Mouse (Mus musculus): ENCODE data around the gene Csf2rb. TPM values are rescaled to one million over a fixed set of nuclear protein-coding genes. Genes with fewer than 3 reads are reported as not detected.

The Csf2rb gene
- total and polyA plus RNA-seq, 3 experiments: 145 to 219 (median 178) TPM

DNA sequence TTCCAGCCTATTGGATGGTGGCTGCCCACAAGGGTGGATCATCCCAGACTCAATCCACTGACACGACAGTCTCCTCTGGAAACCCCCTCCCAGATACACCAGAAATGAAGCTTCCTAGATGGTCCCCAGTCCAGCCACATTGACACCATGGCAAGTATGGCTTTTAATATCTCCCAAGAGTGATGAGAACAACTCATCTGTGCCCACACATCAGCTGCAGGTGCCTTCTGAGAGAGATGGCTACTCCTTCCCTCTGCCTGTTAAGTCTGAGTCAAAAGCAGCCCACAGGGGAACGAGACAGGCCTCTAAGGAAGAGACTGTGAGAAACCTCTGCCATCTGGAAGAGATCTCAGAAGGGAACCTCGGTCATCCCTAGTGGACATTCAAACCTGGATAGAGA is 42.3 kb downstream of the Csf2rb start:
- ATAC-seq (ENCODE audit: extremely low read depth, insufficient number of reproducible peaks, low FRiP score, poor library complexity, severe bottlenecking): no peak
- Histone ChIP-seq H3K4me3 (ENCODE audit: low read depth, low read length) (no peak overlapping the region), H3K36me3 (replicated peaks) (no peaks in the 10 kb centered on the region), H3K9me3 (replicated peaks) (peaks cover 2% of the 10 kb centered on the region; the same call in 1 of the 2 replicates), H3K4me1 (ENCODE audit: insufficient read depth, low read depth, low read length) (peaks cover 14% of the 10 kb centered on the region), H3K27me3 (ENCODE audit: insufficient read depth, low read length) (peaks cover 52% of the 10 kb centered on the region)
- no peak for DNase-seq (ENCODE audit: low spot score)
- no peak for TF ChIP-seq GATA2 (IDR thresholded peaks at IDR 0.05; ENCODE audit: borderline replicate concordance, low read depth, low read length)
- no peak for TF ChIP-seq CTCF (IDR thresholded peaks at IDR 0.05; ENCODE audit: low read depth, low read length)
- TF ChIP-seq TAL1 (conservative IDR thresholded peaks at IDR 0.05; ENCODE audit: low read depth, low read length): no peak
- no peak for TF ChIP-seq GATA1 (IDR thresholded peaks at IDR 0.05; ENCODE audit: borderline replicate concordance, low read length)
- TF ChIP-seq POLR2AphosphoS5 (IDR thresholded peaks at IDR 0.05; ENCODE audit: insufficient replicate concordance, low read depth, low read length): no peak

DNA sequence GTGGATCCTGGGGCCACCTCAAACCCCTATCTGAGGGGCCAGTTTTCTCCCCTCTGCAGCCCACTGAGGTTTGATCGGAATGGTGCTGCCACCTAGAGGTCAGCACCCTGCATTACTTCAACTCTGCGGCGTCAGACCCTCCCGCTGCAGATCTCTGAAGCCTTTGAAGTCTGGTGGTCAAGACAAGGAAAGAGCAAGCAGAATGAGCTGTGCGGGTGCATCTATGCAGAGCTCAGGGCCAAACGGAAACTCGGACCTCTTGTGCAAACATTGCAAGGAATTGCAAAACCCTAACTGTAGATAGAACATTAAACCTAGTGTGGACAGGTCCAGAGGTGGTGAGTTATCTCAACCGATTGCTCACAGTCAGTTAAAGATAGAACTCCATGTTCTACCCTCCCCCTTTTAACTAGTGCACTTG is 43.4 kb downstream of the Csf2rb start:
- ATAC-seq (ENCODE audit: extremely low read depth, insufficient number of reproducible peaks, low FRiP score, poor library complexity, severe bottlenecking): no peak
- TF ChIP-seq CTCF (IDR thresholded peaks at IDR 0.05; ENCODE audit: low read depth, low read length): peak; percentile 62; the same call in 1 of the 2 replicates
- TF ChIP-seq GATA2 (IDR thresholded peaks at IDR 0.05; ENCODE audit: borderline replicate concordance, low read depth, low read length): no peak
- Histone ChIP-seq H3K4me3 (ENCODE audit: low read depth, low read length) (no peak overlapping the region), H3K9me3 (replicated peaks) (peaks cover 2% of the 10 kb centered on the region; the same call in 1 of the 2 replicates), H3K36me3 (replicated peaks) (no peaks in the 10 kb centered on the region), H3K4me1 (ENCODE audit: insufficient read depth, low read depth, low read length) (peaks cover 10% of the 10 kb centered on the region), H3K27me3 (ENCODE audit: insufficient read depth, low read length) (peaks cover 48% of the 10 kb centered on the region)
- peak; percentile 29 for DNase-seq (ENCODE audit: low spot score)

DNA sequence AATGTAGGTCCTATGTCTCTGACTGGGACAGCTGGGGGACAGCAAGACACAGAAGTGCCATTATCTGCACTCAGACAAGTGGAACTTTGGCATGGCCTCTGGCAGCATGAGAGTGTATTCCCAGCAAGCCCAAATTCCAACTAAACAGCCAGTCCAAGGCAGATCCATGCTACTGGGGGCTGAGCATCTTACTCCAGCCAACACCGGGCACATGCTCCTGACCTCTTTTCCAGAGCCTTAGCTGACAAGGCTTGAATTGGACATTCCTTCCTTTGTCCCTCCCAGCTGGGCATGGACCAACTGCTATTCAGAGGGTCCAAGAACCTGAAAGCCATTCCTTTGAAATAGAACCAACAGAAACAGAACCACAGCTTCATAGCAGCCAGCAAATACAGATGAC is 44.1 kb downstream of the Csf2rb start:
- Histone ChIP-seq H3K4me3 (ENCODE audit: low read depth, low read length) (no peak overlapping the region), H3K36me3 (replicated peaks) (no peaks in the 10 kb centered on the region), H3K4me1 (ENCODE audit: insufficient read depth, low read depth, low read length) (peaks cover 10% of the 10 kb centered on the region), H3K27me3 (ENCODE audit: insufficient read depth, low read length) (peaks cover 50% of the 10 kb centered on the region), H3K9me3 (replicated peaks) (peaks cover 2% of the 10 kb centered on the region; the same call in 1 of the 2 replicates)
- no peak for ATAC-seq (ENCODE audit: extremely low read depth, insufficient number of reproducible peaks, low FRiP score, poor library complexity, severe bottlenecking)
- TF ChIP-seq CTCF (IDR thresholded peaks at IDR 0.05; ENCODE audit: low read depth, low read length) (no peak), GATA2 (IDR thresholded peaks at IDR 0.05; ENCODE audit: borderline replicate concordance, low read depth, low read length) (no peak), GATA1 (IDR thresholded peaks at IDR 0.05; ENCODE audit: borderline replicate concordance, low read length) (no peak), POLR2AphosphoS5 (IDR thresholded peaks at IDR 0.05; ENCODE audit: insufficient replicate concordance, low read depth, low read length) (no peak), TAL1 (conservative IDR thresholded peaks at IDR 0.05; ENCODE audit: low read depth, low read length) (no peak)
- no peak for DNase-seq (ENCODE audit: low spot score)

DNA sequence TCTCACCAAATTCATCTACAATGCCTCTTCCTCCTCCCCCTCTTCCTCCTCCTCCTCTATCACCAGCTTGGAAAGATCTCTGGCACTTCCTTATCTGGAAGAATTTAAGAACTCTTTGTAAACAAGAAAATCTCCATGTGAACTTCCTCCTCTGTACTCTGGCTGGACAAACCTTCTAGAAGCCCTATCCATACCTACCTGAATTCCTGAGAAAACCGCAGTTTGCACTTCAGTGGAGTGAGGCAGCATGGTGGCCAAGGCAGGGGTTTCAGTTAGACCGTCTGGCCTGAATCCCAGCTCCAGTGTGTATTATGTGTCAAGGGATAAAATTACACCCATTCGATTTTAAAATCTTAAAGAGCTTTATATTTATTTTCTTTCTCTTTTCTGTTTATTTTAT is 47.2 kb downstream of the Csf2rb start:
- no peak for TF ChIP-seq TAL1 (conservative IDR thresholded peaks at IDR 0.05; ENCODE audit: low read depth, low read length)
- TF ChIP-seq POLR2AphosphoS5 (IDR thresholded peaks at IDR 0.05; ENCODE audit: insufficient replicate concordance, low read depth, low read length): no peak
- TF ChIP-seq CTCF (IDR thresholded peaks at IDR 0.05; ENCODE audit: low read depth, low read length): no peak
- TF ChIP-seq GATA1 (IDR thresholded peaks at IDR 0.05; ENCODE audit: borderline replicate concordance, low read length): no peak
- TF ChIP-seq GATA2 (IDR thresholded peaks at IDR 0.05; ENCODE audit: borderline replicate concordance, low read depth, low read length): no peak
- ATAC-seq (ENCODE audit: extremely low read depth, insufficient number of reproducible peaks, low FRiP score, poor library complexity, severe bottlenecking) (no peak), DNase-seq (ENCODE audit: low spot score) (no peak)
- Histone ChIP-seq H3K27me3 (ENCODE audit: insufficient read depth, low read length) (peaks cover 56% of the 10 kb centered on the region), H3K4me1 (ENCODE audit: insufficient read depth, low read depth, low read length) (peaks cover 3% of the 10 kb centered on the region; the same call in 1 of the 2 replicates), H3K9me3 (replicated peaks) (peaks cover 2% of the 10 kb centered on the region; the same call in 1 of the 2 replicates), H3K4me3 (ENCODE audit: low read depth, low read length) (no peak overlapping the region), H3K36me3 (replicated peaks) (no peaks in the 10 kb centered on the region)

DNA sequence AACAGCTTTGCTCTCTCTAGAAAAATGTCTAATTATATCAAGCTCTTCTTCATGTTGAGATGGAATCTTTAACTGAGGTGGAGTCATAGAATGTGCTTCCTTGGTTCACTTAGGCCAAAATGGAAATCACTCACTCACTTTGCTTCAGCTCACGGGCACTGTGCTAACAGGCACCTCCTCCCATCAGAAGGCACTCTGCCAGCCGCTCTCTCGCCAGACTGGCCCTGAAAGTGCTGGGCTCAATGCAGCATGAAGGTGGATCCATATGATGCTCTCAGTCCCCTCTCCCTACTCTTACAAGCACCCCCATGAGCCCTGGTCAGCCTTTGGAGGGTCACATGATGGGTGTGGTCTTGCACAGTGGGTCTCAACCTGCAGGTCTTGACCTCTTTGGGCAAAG is 48.7 kb downstream of the Csf2rb start:
- peaks cover 68% of the 10 kb centered on the region for H3K27me3 ChIP-seq (ENCODE audit: insufficient read depth, low read length)
- no peak for ATAC-seq (ENCODE audit: extremely low read depth, insufficient number of reproducible peaks, low FRiP score, poor library complexity, severe bottlenecking)
- H3K36me3 ChIP-seq (replicated peaks): no peaks in the 10 kb centered on the region
- TF ChIP-seq GATA1 (IDR thresholded peaks at IDR 0.05; ENCODE audit: borderline replicate concordance, low read length) (no peak), GATA2 (IDR thresholded peaks at IDR 0.05; ENCODE audit: borderline replicate concordance, low read depth, low read length) (no peak), TAL1 (conservative IDR thresholded peaks at IDR 0.05; ENCODE audit: low read depth, low read length) (no peak), CTCF (IDR thresholded peaks at IDR 0.05; ENCODE audit: low read depth, low read length) (no peak), POLR2AphosphoS5 (IDR thresholded peaks at IDR 0.05; ENCODE audit: insufficient replicate concordance, low read depth, low read length) (no peak)
- no peaks in the 10 kb centered on the region for H3K4me1 ChIP-seq (ENCODE audit: insufficient read depth, low read depth, low read length)
- H3K9me3 ChIP-seq (replicated peaks): peaks cover 2% of the 10 kb centered on the region; the same call in 1 of the 2 replicates
- no peak for DNase-seq (ENCODE audit: low spot score)
- H3K4me3 ChIP-seq (ENCODE audit: low read depth, low read length): no peak overlapping the region

DNA sequence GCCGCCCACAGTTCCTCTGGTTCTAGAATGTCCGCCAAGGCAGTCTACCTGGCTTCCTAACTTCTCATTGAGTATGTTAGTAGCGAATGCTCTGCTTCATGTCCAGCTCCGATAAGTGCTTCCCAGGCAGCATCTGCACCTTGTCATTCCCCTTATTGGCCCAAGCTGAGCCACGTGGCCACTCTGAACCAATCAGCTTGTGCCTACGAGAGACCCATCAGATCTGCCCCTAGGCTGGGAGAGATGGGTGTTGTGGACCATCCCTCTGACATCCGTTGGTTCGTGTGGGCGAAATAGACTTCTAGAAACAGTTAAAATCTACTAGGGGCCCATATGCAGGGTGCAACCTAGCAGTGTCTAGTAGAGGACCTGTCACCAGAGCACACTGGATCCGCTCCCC is 52.3 kb downstream of the Csf2rb start:
- no peak for TF ChIP-seq GATA2 (IDR thresholded peaks at IDR 0.05; ENCODE audit: borderline replicate concordance, low read depth, low read length)
- no peaks in the 10 kb centered on the region for H3K4me1 ChIP-seq (ENCODE audit: insufficient read depth, low read depth, low read length)
- H3K4me3 ChIP-seq (ENCODE audit: low read depth, low read length): no peak overlapping the region
- H3K36me3 ChIP-seq (replicated peaks): no peaks in the 10 kb centered on the region
- peaks cover 53% of the 10 kb centered on the region for H3K27me3 ChIP-seq (ENCODE audit: insufficient read depth, low read length)
- H3K9me3 ChIP-seq (replicated peaks): no peaks in the 10 kb centered on the region
- ATAC-seq (ENCODE audit: extremely low read depth, insufficient number of reproducible peaks, low FRiP score, poor library complexity, severe bottlenecking) (no peak), DNase-seq (ENCODE audit: low spot score) (no peak)

DNA sequence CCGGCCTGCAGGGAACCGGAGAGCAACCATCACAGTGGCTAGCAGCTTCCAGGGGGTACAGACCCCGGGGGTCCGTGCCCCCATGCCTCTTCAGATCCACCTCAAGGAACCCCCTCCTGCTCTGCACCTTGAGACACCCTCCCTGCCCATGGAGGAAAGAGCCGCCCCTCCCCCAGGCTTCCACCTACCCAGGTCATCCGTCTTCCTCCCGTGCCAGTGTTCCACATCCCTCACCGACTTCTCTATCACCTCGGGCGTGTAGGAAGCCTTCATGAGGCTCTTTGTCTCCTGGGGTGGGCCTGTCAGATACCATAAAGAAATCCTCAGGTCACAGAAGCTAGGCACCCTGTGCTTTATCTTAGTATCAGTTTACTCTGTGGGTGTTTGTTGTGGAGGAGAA is 53.0 kb downstream of the Csf2rb start:
- no peak for ATAC-seq (ENCODE audit: extremely low read depth, insufficient number of reproducible peaks, low FRiP score, poor library complexity, severe bottlenecking)
- DNase-seq (ENCODE audit: low spot score): no peak
- H3K36me3 ChIP-seq (replicated peaks): no peaks in the 10 kb centered on the region
- no peaks in the 10 kb centered on the region for H3K4me1 ChIP-seq (ENCODE audit: insufficient read depth, low read depth, low read length)
- no peak overlapping the region for H3K4me3 ChIP-seq (ENCODE audit: low read depth, low read length)
- TF ChIP-seq POLR2AphosphoS5 (IDR thresholded peaks at IDR 0.05; ENCODE audit: insufficient replicate concordance, low read depth, low read length) (no peak), TAL1 (conservative IDR thresholded peaks at IDR 0.05; ENCODE audit: low read depth, low read length) (no peak), GATA1 (IDR thresholded peaks at IDR 0.05; ENCODE audit: borderline replicate concordance, low read length) (no peak), GATA2 (IDR thresholded peaks at IDR 0.05; ENCODE audit: borderline replicate concordance, low read depth, low read length) (no peak), CTCF (IDR thresholded peaks at IDR 0.05; ENCODE audit: low read depth, low read length) (no peak)
- peaks cover 48% of the 10 kb centered on the region for H3K27me3 ChIP-seq (ENCODE audit: insufficient read depth, low read length)
- H3K9me3 ChIP-seq (replicated peaks): no peaks in the 10 kb centered on the region

Data from G1E (cell line).